Mouse (Mus musculus): ENCODE data around the gene Col4a1.

Col4a1 gene

DNA sequence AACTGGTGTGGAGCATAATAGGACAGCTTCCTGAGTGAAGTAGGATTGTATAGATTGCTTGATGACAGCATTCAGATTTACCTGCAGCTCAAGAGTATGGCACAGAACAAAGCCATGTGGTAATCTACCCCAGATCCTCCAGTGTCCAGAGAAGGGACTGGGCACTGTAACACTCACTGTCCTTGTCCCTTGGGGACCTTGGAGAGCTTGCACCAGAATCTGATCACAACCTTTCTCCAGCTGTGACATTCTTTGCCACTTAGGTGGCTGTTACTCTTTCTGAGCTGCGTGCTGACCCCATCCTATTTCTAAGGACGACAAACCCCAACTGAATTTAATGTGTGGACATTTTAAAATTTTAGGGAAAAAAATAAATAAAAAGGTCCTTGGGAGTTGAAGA, 46.2 kb downstream of the Col4a1 start:
- no peak for DNase-seq (ENCODE audit: low spot score in 2 of 2)

GRCm38 (mm10) chr8:11265971-11266370, 46.7 kb downstream of the Col4a1 start:
- no peak for DNase-seq (ENCODE audit: low spot score in 2 of 2)

GRCm38 (mm10) chr8:11263848-11264247, 48.8 kb downstream of the Col4a1 start:
- no peak for DNase-seq (ENCODE audit: low spot score in 2 of 2)

- DNase-seq (ENCODE audit: low spot score in 2 of 2) = no peak
Measured at GRCm38 (mm10) chr8:11262031-11262735, 50.4 kb downstream of the Col4a1 start.

GRCm38 (mm10) chr8:11259832-11260615, 52.6 kb downstream of the Col4a1 start:
- DNase-seq (ENCODE audit: low spot score in 2 of 2) = no peak

GRCm38 (mm10) chr8:11258517-11259136, 54.0 kb downstream of the Col4a1 start:
- no peak for DNase-seq (ENCODE audit: low spot score in 2 of 2)

GRCm38 (mm10) chr8:11257079-11258017, 55.3 kb downstream of the Col4a1 start:
- no peak for DNase-seq (ENCODE audit: low spot score in 2 of 2)

- DNase-seq (ENCODE audit: low spot score in 2 of 2) = no peak
Measured at GRCm38 (mm10) chr8:11256405-11256804, 56.2 kb downstream of the Col4a1 start.

GRCm38 (mm10) chr8:11255680-11256079, 56.9 kb downstream of the Col4a1 start:
- no peak for DNase-seq (ENCODE audit: low spot score in 2 of 2)

- DNase-seq (ENCODE audit: low spot score in 2 of 2) = no peak
Measured at GRCm38 (mm10) chr8:11254914-11255530, 57.6 kb downstream of the Col4a1 start.

DNA sequence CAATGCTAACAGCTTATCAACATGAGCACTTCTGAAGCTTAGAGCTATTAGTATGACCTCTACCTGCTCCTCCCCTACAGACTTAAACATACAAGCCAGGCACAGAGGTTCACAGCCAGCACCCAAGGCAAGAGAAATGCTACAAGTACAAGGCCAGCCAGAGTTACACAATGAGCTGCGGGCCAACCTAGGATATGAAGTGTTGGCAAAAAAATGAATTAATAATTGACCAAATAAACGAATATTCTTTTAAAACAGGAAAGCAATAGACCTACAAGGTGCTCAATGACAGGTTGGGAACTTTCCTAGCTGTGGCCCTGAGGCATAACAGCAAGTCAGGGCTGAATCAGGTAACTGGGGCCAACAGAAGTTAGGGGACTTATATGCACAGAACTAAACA, 58.1 kb downstream of the Col4a1 start:
- DNase-seq (ENCODE audit: low spot score in 2 of 2) = no peak

GRCm38 (mm10) chr8:11253556-11253955, 59.1 kb downstream of the Col4a1 start:
- DNase-seq (ENCODE audit: low spot score in 2 of 2) = peak; percentile 57 to 81

- no peak for DNase-seq (ENCODE audit: low spot score in 2 of 2)
Measured at GRCm38 (mm10) chr8:11253041-11253440, 59.6 kb downstream of the Col4a1 start.

DNA sequence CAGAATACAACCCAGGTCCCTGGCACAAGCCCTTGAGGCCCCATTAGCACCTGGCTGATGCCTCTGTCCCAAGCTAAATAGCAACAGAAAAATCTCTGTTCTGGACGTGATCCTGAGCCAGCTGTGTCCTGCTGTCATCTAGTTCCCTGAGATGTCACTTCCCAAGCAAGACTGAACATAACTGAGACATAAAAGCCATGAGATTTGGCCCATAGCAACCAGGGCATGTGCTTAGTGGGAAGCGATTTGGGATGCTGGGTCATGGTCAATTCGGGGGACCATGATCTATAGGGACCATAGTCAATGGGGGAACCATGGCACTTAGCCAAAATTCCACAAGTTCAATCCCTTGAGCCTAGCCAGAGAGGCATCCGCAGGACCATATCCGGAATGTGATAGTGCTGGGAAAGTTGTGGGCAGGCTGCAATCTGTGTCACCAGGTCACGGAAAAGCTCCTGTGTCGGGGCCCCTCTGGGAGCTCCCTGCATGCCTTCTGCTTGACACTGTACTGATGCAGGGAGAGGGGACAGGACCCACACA, 60.3 kb downstream of the Col4a1 start:
- DNase-seq (ENCODE audit: low spot score in 2 of 2) = no peak

GRCm38 (mm10) chr8:11250149-11250548, 62.5 kb downstream of the Col4a1 start:
- no peak for DNase-seq (ENCODE audit: low spot score in 2 of 2)

- DNase-seq (ENCODE audit: low spot score in 2 of 2) = no peak
Measured at GRCm38 (mm10) chr8:11249541-11250058, 63.0 kb downstream of the Col4a1 start.

DNA sequence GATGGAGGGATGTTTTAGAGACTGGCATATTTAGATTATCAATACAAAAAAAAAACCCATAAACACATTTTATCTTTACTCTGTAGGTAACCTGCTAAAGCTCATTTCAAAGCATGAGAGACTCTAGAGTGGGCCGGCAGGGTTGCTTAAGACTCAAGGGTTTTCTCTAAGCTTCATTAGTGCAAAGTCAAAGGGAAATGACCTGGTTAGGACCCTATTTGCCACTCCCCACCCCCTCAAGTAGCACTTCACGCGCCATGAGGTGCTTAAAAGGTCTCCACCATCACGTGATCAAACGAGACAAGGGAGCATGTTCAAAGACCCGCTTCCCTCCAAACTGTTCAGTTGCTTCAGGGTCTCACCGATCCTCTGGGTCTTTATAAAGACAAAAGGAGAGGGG, 63.9 kb downstream of the Col4a1 start:
- DNase-seq (ENCODE audit: low spot score in 2 of 2) = no peak

GRCm38 (mm10) chr8:11241488-11241887, 71.1 kb downstream of the Col4a1 start:
- DNase-seq (ENCODE audit: low spot score in 2 of 2) = no peak

DNA sequence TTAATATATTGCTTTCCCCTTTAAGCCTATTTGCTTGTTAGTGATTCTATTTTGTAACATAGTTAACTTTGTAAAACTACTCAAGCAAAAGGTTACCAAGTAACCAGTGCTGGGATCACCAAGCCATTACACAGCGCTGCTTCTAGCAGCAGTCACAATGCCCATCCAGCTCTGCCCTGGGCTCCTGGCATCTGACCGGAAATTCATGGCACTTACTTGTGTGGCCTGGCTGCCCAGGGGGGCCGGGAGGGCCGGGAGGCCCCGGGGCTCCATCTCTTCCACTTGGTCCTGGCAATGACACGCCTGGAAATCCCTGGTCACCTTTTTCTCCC, 77.8 kb downstream of the Col4a1 start:
- no peak for DNase-seq (ENCODE audit: low spot score in 2 of 2)

GRCm38 (mm10) chr8:11234151-11234878, 78.3 kb downstream of the Col4a1 start:
- no peak for DNase-seq (ENCODE audit: low spot score in 2 of 2)
